Mouse (Mus musculus): Measurements from ENCODE around the gene Hist2h3c1.

DNA sequence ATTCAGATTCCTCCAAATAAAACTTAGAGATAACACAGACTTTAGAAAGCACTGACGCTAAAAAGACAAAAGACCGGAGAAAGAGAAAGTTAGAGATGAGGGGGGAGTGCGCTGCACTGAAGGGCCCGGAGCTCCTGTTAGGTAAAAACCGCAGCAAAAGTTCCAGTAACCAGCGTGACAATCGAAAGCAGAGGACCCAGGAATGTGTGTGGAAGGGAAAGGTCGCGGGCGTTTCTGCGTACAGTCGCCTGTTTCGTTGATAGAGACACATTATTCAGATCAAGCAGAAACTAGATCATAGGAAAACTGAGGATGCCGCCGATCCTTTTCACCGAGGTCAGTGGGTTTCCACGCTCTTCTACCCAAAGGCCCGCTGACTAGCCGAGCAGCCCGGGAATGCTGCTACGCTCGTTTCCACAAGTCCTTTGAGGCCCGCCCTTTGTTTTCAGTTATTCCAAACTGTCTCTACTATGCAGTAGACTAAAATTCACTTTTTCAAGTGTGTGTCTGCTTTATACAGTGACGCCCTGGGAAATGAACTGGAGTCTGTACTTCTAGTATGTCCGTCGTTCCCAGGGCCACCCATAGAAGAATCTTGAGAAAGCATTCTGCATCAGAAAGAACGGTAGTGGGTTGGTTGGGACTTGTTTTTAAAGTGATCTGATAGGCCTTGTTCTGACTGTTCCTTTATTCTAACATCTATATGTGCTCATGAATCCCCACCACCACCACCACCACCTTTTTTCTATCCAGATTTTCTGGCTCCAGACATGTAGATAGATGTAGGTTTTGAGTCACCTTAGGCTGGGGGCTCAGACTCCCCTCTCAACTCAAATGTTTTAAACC is 17.3 kb downstream of the Hist2h3c1 start:
- TF ChIP-seq CTCF (IDR thresholded peaks at IDR 0.05; ENCODE audit: insufficient read depth, low read depth, low read length) (peak; percentile 14), POLR2A (IDR thresholded peaks at IDR 0.05; ENCODE audit: insufficient read depth, low read depth, low read length) (no peak)

Data from olfactory bulb, adult 2 months (tissue).